In the genomic region with DNA sequence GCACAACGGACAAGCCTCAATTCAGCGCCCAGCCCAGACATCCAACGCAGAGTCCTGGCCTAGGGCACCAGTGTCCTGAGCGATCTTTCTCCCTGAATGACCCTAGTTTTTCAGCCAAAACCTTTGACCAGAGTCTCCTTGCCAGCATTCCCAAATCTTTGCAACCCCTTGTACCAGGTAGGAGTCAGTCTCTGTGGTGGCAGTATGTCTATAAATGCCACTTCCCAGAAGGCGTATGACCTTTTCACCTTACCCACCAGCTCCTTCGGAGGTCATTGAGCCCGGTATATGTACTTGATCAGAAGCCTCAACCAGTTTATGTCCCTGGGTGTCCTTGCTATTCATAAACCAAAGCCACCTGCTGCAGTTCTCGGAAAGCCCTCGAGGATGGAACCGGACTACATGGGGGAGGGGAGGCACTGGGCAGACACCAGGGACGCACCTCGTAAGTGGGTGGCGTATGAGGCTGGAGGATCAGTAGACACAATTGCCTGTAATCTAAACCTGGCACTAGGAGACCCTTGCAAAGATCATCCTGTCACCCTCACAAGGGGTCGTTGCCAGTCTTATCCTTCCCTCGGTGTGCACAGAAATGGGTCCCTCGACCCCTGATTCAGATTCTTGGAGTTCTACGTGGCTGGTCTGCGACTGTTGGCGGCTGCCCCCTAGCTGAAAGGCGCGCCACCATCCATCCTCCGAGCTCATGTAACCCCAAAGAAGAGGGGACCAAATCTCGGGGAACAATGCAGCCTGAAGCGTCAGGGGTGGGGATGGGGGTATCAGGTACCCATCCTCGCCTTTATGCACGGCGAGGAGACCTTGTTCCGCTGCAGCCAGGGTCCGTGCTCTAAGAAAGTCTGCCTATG, we compare ENCODE assay signal across 8 mouse cellular contexts. TPM values are rescaled to one million over a fixed set of nuclear protein-coding genes. Genes with fewer than 3 reads are reported as not detected.
A peak's percentile ranks its signal among the peaks of the same experiment; 100 is the strongest.
DNase-seq lines count a peak whose midpoint lies in the region; ATAC-seq lines count a peak whose summit lies in the region.

No protein-coding gene starts in this region.

- whole genome bisulfite sequencing in hindbrain, embryonic 14.5 days = 1% methylated on average over 29 of the region's 29 CpGs

- ATAC-seq in hindbrain, embryonic 14.5 days (ENCODE audit: low FRiP score) = peak; percentile 28

- peaks cover 21% of the 10 kb centered on the region; the same call in 1 of the 2 replicates for H3K4me1 ChIP-seq in hindbrain, embryonic 14.5 days (replicated peaks; ENCODE audit: control insufficient read depth, insufficient read depth, low read length)

- 0 out of 2 replicates have a peak, but pooled peaks cover 3% of the 10 kb centered on the region for H3K27me3 ChIP-seq in hindbrain, embryonic 14.5 days (ENCODE audit: control insufficient read depth, insufficient read depth, low read length)

- peak overlapping the region; percentile 88 for H3K9ac ChIP-seq in hindbrain, embryonic 14.5 days

- no peaks in the 10 kb centered on the region for H3K36me3 ChIP-seq in hindbrain, embryonic 14.5 days (replicated peaks; ENCODE audit: control insufficient read depth, insufficient read depth)

- peak overlapping the region; percentile 99 for H3K4me2 ChIP-seq in hindbrain, embryonic 14.5 days (replicated peaks)

- no peaks in the 10 kb centered on the region for H3K9me3 ChIP-seq in hindbrain, embryonic 14.5 days (ENCODE audit: control insufficient read depth, low read length)

- peak; percentile 87 for DNase-seq in NIH3T3 (ENCODE audit: low read depth)
- peak; percentile 27 for DNase-seq in cerebellum, adult 9-11 months
- DNase-seq in frontal cortex, postnatal 25 days (ENCODE audit: low spot score in 2 of 2) = peak; percentile 33 to 60
- peak; percentile 77 for DNase-seq in hindbrain, embryonic 14.5 days (ENCODE audit: low spot score)
- DNase-seq in left cerebral cortex, adult 11 months (ENCODE audit: low spot score) = peak; percentile 51
- peak; percentile 78 for DNase-seq in lung, postnatal 36 days
- DNase-seq in retina, postnatal 7 days (ENCODE audit: low read depth, low spot score) = peak; percentile 23
- peak; percentile 54 to 66 for DNase-seq in urinary bladder, postnatal 4 days (ENCODE audit: low spot score in 2 of 2)

- peak overlapping the region; percentile 60 for H3K4me3 ChIP-seq in hindbrain, embryonic 14.5 days (replicated peaks; ENCODE audit: low read length)

- peak overlapping the region; percentile 89 for H3K27ac ChIP-seq in hindbrain, embryonic 14.5 days

RNA-seq across cellular contexts. Expression of gene Nrp1, which starts 0.6 kb away (rescaled TPM):
- polyA plus RNA-seq in hindbrain, embryonic 14.5 days (2014; fragmentation: Nextera tagmentation; extraction: Ambion mirVana) = 72.7 and 82.2 TPM in 2 replicates

Comparison
In these comparisons a context has a peak if more than half of its experiments do, and no peak if none do; other contexts are left out.
1. Peak in every context shown above with its lines: DNase-seq, ATAC-seq, H3K4me3 ChIP-seq and H3K27ac ChIP-seq.
2. DNase-seq: peak in every context shown above with its lines; median percentile 87 in NIH3T3; 78 in lung, postnatal 36 days; 77 in hindbrain, embryonic 14.5 days; 60 in urinary bladder, postnatal 4 days; 51 in left cerebral cortex, adult 11 months; 46 in frontal cortex, postnatal 25 days; 27 in cerebellum, adult 9-11 months; 23 in retina, postnatal 7 days.